Mouse (Mus musculus) embryo, embryonic 10.5 days (tissue): ENCODE measurements around the gene 1700086D15Rik.
A peak's percentile ranks its signal among the peaks of the same experiment; 100 is the strongest.

Source experiments
- DNase-seq: peaks from one replicate; pipeline ENCODE4 v3.0.0-alpha.2; 2015; ENCODE audit warnings: low spot score

1700086D15Rik gene

GRCm38 (mm10) chr11:65159791-65160190 is at the start of gene 1700086D15Rik:
Gene 1700086D15Rik (minus strand): TSS chr11:65159891.
- no peak for DNase-seq

GRCm38 (mm10) chr11:65209441-65209840 is 49.8 kb upstream of the 1700086D15Rik start:
- DNase-seq, result no peak

- DNase-seq, result no peak
Observed at GRCm38 (mm10) chr11:65205306-65205705, 45.6 kb upstream of the 1700086D15Rik start.

GRCm38 (mm10) chr11:65204651-65205050 is 45.0 kb upstream of the 1700086D15Rik start:
- DNase-seq, result no peak

- DNase-seq, result no peak
Observed at GRCm38 (mm10) chr11:65203020-65203419, 43.3 kb upstream of the 1700086D15Rik start.

GRCm38 (mm10) chr11:65202236-65202635 is 42.5 kb upstream of the 1700086D15Rik start:
- no peak for DNase-seq

GRCm38 (mm10) chr11:65198026-65198425 is 38.3 kb upstream of the 1700086D15Rik start:
- DNase-seq, result no peak

- peak; percentile 89 for DNase-seq
Observed at GRCm38 (mm10) chr11:65197280-65197679, 37.6 kb upstream of the 1700086D15Rik start.

- DNase-seq, result no peak
Observed at GRCm38 (mm10) chr11:65186974-65187373, 27.3 kb upstream of the 1700086D15Rik start.

- no peak for DNase-seq
Observed at GRCm38 (mm10) chr11:65185114-65185513, 25.4 kb upstream of the 1700086D15Rik start.

GRCm38 (mm10) chr11:65170121-65170750 is 10.5 kb upstream of the 1700086D15Rik start:
- no peak for DNase-seq

- DNase-seq, result peak; percentile 81
Observed at GRCm38 (mm10) chr11:65162767-65163120, 3.1 kb upstream of the 1700086D15Rik start, which contains the start of gene Arhgap44. Gene Arhgap44 (minus strand): TSS chr11:65162961.

GRCm38 (mm10) chr11:65161881-65162766 is 2.4 kb upstream of the 1700086D15Rik start:
- DNase-seq, result no peak

- DNase-seq, result no peak
Observed at GRCm38 (mm10) chr11:65160991-65161880, 1.5 kb upstream of the 1700086D15Rik start.

- DNase-seq, result no peak
Observed at GRCm38 (mm10) chr11:65158658-65158990, 1.1 kb downstream of the 1700086D15Rik start.

GRCm38 (mm10) chr11:65157966-65158657 is 1.6 kb downstream of the 1700086D15Rik start:
- no peak for DNase-seq

GRCm38 (mm10) chr11:65153006-65153405 is 6.7 kb downstream of the 1700086D15Rik start:
- DNase-seq, result no peak

GRCm38 (mm10) chr11:65148441-65148840 is 11.2 kb downstream of the 1700086D15Rik start:
- no peak for DNase-seq

GRCm38 (mm10) chr11:65142838-65143417 is 16.8 kb downstream of the 1700086D15Rik start:
- no peak for DNase-seq

GRCm38 (mm10) chr11:65139030-65139429 is 20.7 kb downstream of the 1700086D15Rik start:
- DNase-seq, result no peak

GRCm38 (mm10) chr11:65137145-65137652 is 22.5 kb downstream of the 1700086D15Rik start:
- no peak for DNase-seq
